Mouse (Mus musculus): ENCODE measurements around the gene Cd300a. TPM values are rescaled to one million over a fixed set of nuclear protein-coding genes. Genes with fewer than 3 reads are reported as not detected.

Cd300a gene
- polyA plus RNA-seq, 1 experiment from 2014 or later = 1.2 TPM

DNA sequence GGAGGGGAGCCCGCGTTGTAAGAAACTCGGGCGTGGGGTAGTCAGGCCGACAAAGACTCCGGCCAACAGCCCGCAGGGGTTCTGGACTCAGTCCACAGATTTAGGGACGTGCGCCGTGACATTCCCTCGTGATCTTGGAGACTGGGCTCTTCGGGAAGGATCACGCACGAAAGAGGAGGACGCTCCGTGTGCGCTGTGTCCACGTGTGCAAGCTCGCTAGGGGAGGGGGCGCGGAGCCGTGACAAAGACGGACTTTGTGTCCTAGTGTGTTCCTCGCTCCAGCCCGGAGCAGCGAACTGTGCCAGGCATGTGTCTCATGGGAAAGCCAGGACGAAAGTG, 38.6 kb upstream of the Cd300a start:
- peak overlapping the region; percentile 60 for H3K4me3 ChIP-seq (ENCODE audit: low read depth, low read length)
- H3K9ac ChIP-seq (ENCODE audit: low read depth, low read length) = peak overlapping the region; percentile 66
- peaks cover 44% of the 10 kb centered on the region for H3K27me3 ChIP-seq (ENCODE audit: control insufficient read depth, insufficient read depth, low read depth, low read length)
- H3K27ac ChIP-seq (ENCODE audit: low read length) = no peak overlapping the region
- no peaks in the 10 kb centered on the region for H3K9me3 ChIP-seq (replicated peaks; ENCODE audit: control insufficient read depth, low read length, poor library complexity, severe bottlenecking)
- H3K4me2 ChIP-seq (ENCODE audit: low read length) = peak overlapping the region; percentile 73
- H3K36me3 ChIP-seq (ENCODE audit: control insufficient read depth, insufficient read depth, low read length) = no peaks in the 10 kb centered on the region
- WGBS = under 1% methylated on average over 27 of the region's 27 CpGs
- peaks cover 18% of the 10 kb centered on the region for H3K4me1 ChIP-seq (ENCODE audit: control insufficient read depth, insufficient read depth, low read length)
- ATAC-seq = peak; percentile 58; the same call in 1 of the 2 replicates

- peaks cover 18% of the 10 kb centered on the region for H3K4me1 ChIP-seq (ENCODE audit: control insufficient read depth, insufficient read depth, low read length)
- H3K27me3 ChIP-seq (ENCODE audit: control insufficient read depth, insufficient read depth, low read depth, low read length) = peaks cover 44% of the 10 kb centered on the region
- H3K9me3 ChIP-seq (replicated peaks; ENCODE audit: control insufficient read depth, low read length, poor library complexity, severe bottlenecking) = no peaks in the 10 kb centered on the region
- H3K9ac ChIP-seq (ENCODE audit: low read depth, low read length) = peak overlapping the region; percentile 66
- H3K4me2 ChIP-seq (ENCODE audit: low read length) = peak overlapping the region; percentile 73
- peak overlapping the region; percentile 60 for H3K4me3 ChIP-seq (ENCODE audit: low read depth, low read length)
- under 1% methylated on average over 52 of the region's 65 CpGs for WGBS
- H3K27ac ChIP-seq (ENCODE audit: low read length) = no peak overlapping the region
- H3K36me3 ChIP-seq (ENCODE audit: control insufficient read depth, insufficient read depth, low read length) = no peaks in the 10 kb centered on the region
- peak; percentile 54; the same call in 1 of the 2 replicates for ATAC-seq
These were observed 38.1 kb upstream of the Cd300a start for GRCm38 (mm10) chr11:114851608-114852310.

DNA sequence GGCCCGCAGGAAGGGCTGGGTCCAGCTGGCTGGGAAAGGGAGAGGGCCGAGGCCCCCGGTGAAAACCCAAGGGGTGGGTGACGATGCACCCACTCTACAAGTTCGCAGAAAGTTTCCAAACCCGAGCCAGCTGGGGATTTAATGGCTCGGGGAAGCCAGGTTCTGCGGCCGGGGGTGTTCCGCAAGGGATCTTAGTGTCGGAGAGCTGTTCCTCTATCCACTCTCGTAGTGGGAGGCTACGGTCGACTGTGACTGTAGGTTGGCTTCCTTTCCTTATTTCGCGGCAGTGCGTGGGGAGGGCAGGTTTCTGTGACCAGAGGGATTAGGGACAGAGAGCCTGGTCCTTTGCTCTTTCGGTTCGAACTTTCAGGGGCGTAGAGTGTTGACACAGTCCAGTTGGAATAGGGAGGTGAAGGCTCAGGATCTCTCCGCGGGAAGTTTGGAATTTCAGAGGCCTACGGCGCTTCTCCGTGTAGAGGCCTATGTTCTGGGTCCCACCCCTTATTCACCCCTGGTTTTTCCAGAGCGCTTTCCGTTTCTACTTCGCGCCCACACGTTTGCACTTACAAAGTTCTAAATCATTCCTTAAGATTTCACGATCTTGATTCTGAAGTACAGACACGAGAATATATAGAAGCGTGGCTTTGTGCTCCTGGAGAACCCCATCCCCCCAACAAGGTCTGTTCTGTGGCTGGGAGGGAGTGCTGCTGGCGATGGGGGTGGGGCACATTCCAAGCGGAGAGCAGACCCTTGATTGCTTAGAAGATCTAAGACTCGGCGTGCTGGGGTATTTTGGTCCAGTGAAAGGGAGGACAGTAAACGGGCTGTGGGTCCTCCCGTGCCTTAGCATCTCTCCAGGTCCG, 37.3 kb upstream of the Cd300a start:
- Histone ChIP-seq H3K4me1 (ENCODE audit: control insufficient read depth, insufficient read depth, low read length) (peaks cover 18% of the 10 kb centered on the region), H3K9ac (ENCODE audit: low read depth, low read length) (peak overlapping the region; percentile 66), H3K4me3 (ENCODE audit: low read depth, low read length) (peak overlapping the region; percentile 60), H3K27ac (ENCODE audit: low read length) (no peak overlapping the region), H3K9me3 (replicated peaks; ENCODE audit: control insufficient read depth, low read length, poor library complexity, severe bottlenecking) (no peaks in the 10 kb centered on the region), H3K4me2 (ENCODE audit: low read length) (peak overlapping the region; percentile 73), H3K27me3 (ENCODE audit: control insufficient read depth, insufficient read depth, low read depth, low read length) (peaks cover 44% of the 10 kb centered on the region), H3K36me3 (ENCODE audit: control insufficient read depth, insufficient read depth, low read length) (no peaks in the 10 kb centered on the region)
- no peak for ATAC-seq
- WGBS = 2% methylated on average over 40 of the region's 40 CpGs

DNA sequence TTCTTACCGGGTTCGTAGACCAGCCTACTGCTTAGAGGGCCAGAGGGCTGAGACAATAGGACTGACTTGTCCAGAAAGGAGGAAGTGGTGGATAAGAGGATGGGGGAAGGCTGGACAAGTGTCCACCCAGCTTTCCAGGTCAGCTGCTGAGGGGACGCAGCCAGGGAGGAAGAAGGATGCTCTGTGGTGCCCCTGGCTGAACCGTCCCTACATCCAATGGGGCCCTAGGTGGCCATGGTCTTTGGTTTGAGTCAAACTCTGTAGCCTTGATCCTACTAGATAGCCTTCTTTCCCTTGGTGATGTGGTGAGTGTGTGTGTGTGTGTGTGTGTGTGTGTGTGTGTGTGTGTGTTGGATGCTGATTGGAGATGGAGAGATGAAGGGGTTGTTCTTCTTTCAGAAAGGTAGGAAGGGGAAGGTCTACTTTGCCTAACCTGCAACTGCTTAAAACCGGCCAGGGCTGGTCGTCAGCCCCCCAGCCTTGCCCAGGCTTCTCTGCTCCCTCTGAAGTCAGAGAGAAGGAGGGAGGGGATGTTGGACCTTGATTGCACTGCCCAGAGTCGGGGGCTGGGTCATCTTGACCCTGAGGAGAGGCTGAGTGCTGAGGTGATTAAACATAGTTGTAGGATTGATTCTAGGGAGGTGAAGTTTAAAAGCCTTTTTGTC, 36.5 kb upstream of the Cd300a start:
- no peak for ATAC-seq
- Histone ChIP-seq H3K36me3 (ENCODE audit: control insufficient read depth, insufficient read depth, low read length) (no peaks in the 10 kb centered on the region), H3K4me1 (ENCODE audit: control insufficient read depth, insufficient read depth, low read length) (peaks cover 18% of the 10 kb centered on the region), H3K4me3 (ENCODE audit: low read depth, low read length) (no peak overlapping the region), H3K9me3 (replicated peaks; ENCODE audit: control insufficient read depth, low read length, poor library complexity, severe bottlenecking) (no peaks in the 10 kb centered on the region), H3K27me3 (ENCODE audit: control insufficient read depth, insufficient read depth, low read depth, low read length) (peaks cover 44% of the 10 kb centered on the region), H3K9ac (ENCODE audit: low read depth, low read length) (no peak overlapping the region), H3K27ac (ENCODE audit: low read length) (no peak overlapping the region), H3K4me2 (ENCODE audit: low read length) (no peak overlapping the region)
- WGBS = 19% methylated on average over 7 of the region's 7 CpGs

- no peak overlapping the region for H3K9ac ChIP-seq (ENCODE audit: low read depth, low read length)
- H3K27ac ChIP-seq (ENCODE audit: low read length) = no peak overlapping the region
- H3K4me3 ChIP-seq (ENCODE audit: low read depth, low read length) = no peak overlapping the region
- H3K4me1 ChIP-seq (ENCODE audit: control insufficient read depth, insufficient read depth, low read length) = peaks cover 18% of the 10 kb centered on the region
- whole genome bisulfite sequencing = 86% methylated on average over 6 of the region's 6 CpGs
- no peaks in the 10 kb centered on the region for H3K9me3 ChIP-seq (replicated peaks; ENCODE audit: control insufficient read depth, low read length, poor library complexity, severe bottlenecking)
- H3K27me3 ChIP-seq (ENCODE audit: control insufficient read depth, insufficient read depth, low read depth, low read length) = peaks cover 37% of the 10 kb centered on the region
- H3K4me2 ChIP-seq (ENCODE audit: low read length) = no peak overlapping the region
- no peaks in the 10 kb centered on the region for H3K36me3 ChIP-seq (ENCODE audit: control insufficient read depth, insufficient read depth, low read length)
- no peak for ATAC-seq
These were observed 35.3 kb upstream of the Cd300a start for GRCm38 (mm10) chr11:114854581-114854980.

DNA sequence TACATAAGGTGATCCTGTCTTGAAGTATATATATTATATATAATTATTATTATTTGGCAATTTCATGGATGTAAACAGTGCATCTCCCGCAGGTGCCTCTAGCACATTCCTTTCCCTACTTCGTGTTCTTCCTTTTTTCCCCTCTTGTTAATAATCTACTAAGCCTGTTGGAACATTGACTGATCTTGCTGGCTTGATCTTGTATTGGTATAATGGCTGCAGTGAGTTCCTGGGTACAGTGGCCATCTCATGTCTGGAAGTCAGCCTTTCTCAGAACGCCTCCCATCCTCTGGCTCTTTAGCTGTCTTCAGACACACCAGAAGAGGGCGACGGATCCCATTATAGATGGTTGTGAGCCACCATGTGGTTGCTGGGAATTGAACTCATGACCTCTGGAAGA, 33.7 kb upstream of the Cd300a start:
- no peak overlapping the region for H3K9ac ChIP-seq (ENCODE audit: low read depth, low read length)
- peaks cover 32% of the 10 kb centered on the region for H3K27me3 ChIP-seq (ENCODE audit: control insufficient read depth, insufficient read depth, low read depth, low read length)
- H3K9me3 ChIP-seq (replicated peaks; ENCODE audit: control insufficient read depth, low read length, poor library complexity, severe bottlenecking) = no peaks in the 10 kb centered on the region
- no peak for ATAC-seq
- 88% methylated on average over 5 of the region's 5 CpGs for WGBS
- H3K36me3 ChIP-seq (ENCODE audit: control insufficient read depth, insufficient read depth, low read length) = no peaks in the 10 kb centered on the region
- no peak overlapping the region for H3K4me3 ChIP-seq (ENCODE audit: low read depth, low read length)
- H3K4me2 ChIP-seq (ENCODE audit: low read length) = no peak overlapping the region
- H3K4me1 ChIP-seq (ENCODE audit: control insufficient read depth, insufficient read depth, low read length) = peaks cover 9% of the 10 kb centered on the region
- H3K27ac ChIP-seq (ENCODE audit: low read length) = no peak overlapping the region

GRCm38 (mm10) chr11:114858641-114859040, 31.2 kb upstream of the Cd300a start:
- no peak overlapping the region for H3K27ac ChIP-seq (ENCODE audit: low read length)
- H3K4me3 ChIP-seq (ENCODE audit: low read depth, low read length) = no peak overlapping the region
- no peak for ATAC-seq
- no peaks in the 10 kb centered on the region for H3K36me3 ChIP-seq (ENCODE audit: control insufficient read depth, insufficient read depth, low read length)
- H3K27me3 ChIP-seq (ENCODE audit: control insufficient read depth, insufficient read depth, low read depth, low read length) = peaks cover 11% of the 10 kb centered on the region
- 91% methylated on average over 2 of the region's 2 CpGs for WGBS
- H3K9ac ChIP-seq (ENCODE audit: low read depth, low read length) = no peak overlapping the region
- H3K9me3 ChIP-seq (replicated peaks; ENCODE audit: control insufficient read depth, low read length, poor library complexity, severe bottlenecking) = no peaks in the 10 kb centered on the region
- no peaks in the 10 kb centered on the region for H3K4me1 ChIP-seq (ENCODE audit: control insufficient read depth, insufficient read depth, low read length)
- no peak overlapping the region for H3K4me2 ChIP-seq (ENCODE audit: low read length)

DNA sequence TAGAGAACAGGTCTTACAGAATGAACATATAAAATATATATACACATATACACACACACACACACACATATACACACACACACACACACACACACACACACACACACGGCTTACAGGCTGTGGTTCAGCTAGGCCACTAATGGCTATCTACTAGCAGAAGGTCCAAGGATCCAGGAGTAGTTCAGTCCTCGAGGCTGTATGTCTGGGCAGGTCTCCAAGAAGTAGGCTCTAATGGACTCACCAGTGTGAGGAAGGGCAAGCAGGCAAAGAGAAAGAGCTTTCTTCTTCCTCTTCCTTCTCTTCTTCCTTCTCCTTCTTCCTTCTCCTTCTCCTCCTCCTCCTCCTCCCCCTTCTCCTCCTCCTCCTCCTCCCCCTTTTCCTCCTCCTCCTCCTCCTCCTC, 28.8 kb upstream of the Cd300a start:
- Histone ChIP-seq H3K4me2 (ENCODE audit: low read length) (no peak overlapping the region), H3K27me3 (ENCODE audit: control insufficient read depth, insufficient read depth, low read depth, low read length) (no peaks in the 10 kb centered on the region), H3K4me3 (ENCODE audit: low read depth, low read length) (no peak overlapping the region), H3K9me3 (replicated peaks; ENCODE audit: control insufficient read depth, low read length, poor library complexity, severe bottlenecking) (no peaks in the 10 kb centered on the region), H3K9ac (ENCODE audit: low read depth, low read length) (no peak overlapping the region), H3K36me3 (ENCODE audit: control insufficient read depth, insufficient read depth, low read length) (no peaks in the 10 kb centered on the region), H3K4me1 (ENCODE audit: control insufficient read depth, insufficient read depth, low read length) (no peaks in the 10 kb centered on the region), H3K27ac (ENCODE audit: low read length) (no peak overlapping the region)
- no peak for ATAC-seq
- 73% methylated on average over 2 of the region's 2 CpGs for WGBS

DNA sequence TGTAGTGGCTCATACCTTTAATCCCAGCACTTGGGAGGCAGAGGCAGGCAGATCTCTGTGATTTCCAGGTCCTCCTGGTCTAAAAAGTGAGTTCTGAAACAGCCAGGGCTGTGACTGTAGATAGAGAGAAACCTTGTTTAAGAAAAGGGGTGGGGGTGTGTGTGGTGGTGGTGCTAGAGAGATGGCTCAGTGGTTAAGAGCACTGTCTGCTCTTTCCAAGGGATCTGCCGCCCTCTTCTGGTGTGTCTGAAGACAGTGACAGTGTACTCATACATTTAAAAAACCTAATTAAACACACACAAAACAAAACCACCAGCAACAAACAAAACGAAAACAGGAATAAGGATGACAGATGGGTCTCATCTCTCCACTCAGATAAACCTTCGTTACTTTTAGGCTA, 27.2 kb upstream of the Cd300a start:
- no peaks in the 10 kb centered on the region for H3K36me3 ChIP-seq (ENCODE audit: control insufficient read depth, insufficient read depth, low read length)
- no peaks in the 10 kb centered on the region for H3K9me3 ChIP-seq (replicated peaks; ENCODE audit: control insufficient read depth, low read length, poor library complexity, severe bottlenecking)
- no peak overlapping the region for H3K9ac ChIP-seq (ENCODE audit: low read depth, low read length)
- ATAC-seq = no peak
- H3K4me2 ChIP-seq (ENCODE audit: low read length) = no peak overlapping the region
- H3K4me3 ChIP-seq (ENCODE audit: low read depth, low read length) = no peak overlapping the region
- no peaks in the 10 kb centered on the region for H3K4me1 ChIP-seq (ENCODE audit: control insufficient read depth, insufficient read depth, low read length)
- no peak overlapping the region for H3K27ac ChIP-seq (ENCODE audit: low read length)
- H3K27me3 ChIP-seq (ENCODE audit: control insufficient read depth, insufficient read depth, low read depth, low read length) = no peaks in the 10 kb centered on the region
- WGBS = 91% methylated on average over 3 of the region's 3 CpGs
